Mouse (Mus musculus): ENCODE data around the gene Odf2. TPM values are rescaled to one million over a fixed set of nuclear protein-coding genes. Genes with fewer than 3 reads are reported as not detected.

The Odf2 gene
- total and polyA plus RNA-seq, 3 experiments = 35.4 to 54.6 (median 48.6) TPM

DNA sequence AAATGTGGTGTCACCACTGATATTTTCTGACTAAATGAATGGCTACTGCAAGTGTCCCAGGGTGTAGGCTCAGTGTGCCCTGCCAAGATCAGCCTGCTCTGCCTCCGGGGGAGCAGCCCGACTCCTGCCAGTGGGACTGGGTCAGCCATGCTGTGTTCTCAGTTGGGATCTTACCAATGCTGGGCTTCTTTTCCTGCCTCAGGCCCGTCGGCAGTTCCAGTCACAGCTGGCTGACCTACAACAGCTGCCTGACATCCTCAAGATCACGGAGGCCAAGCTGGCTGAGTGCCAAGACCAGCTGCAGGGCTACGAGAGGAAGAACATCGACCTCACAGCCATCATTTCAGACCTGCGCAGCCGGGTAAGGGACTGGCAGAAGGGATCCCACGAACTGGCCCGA, 33.0 kb downstream of the Odf2 start:
- H3K36me3 ChIP-seq (replicated peaks in 1 of 2; ENCODE audit: control insufficient read depth in 1 of 2, insufficient read depth in 1 of 2, low read length in 1 of 2) = peaks cover 70 to 89% of the 10 kb centered on the region in 2 experiments

DNA sequence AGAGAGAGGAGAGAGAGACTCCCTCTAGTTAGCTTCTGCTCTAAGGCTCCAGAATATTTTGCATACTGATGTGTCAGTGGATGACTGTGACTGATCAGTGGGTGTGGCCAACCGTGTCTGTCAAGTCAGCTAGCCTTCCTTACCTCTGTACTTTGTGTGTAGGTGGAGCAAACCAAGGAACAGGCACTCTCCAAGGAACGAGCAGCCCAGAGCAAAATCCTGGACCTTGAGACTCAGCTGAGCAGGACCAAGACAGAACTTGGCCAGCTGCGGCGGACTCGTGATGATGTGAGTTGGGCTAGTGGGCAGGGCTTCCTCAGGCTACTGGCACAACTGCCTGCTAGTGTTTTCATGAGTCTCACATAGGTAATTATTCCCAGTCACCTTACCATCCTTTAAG, 37.5 kb downstream of the Odf2 start:
- Histone ChIP-seq H3K79me2 (replicated peaks; ENCODE audit: control insufficient read depth, extremely low read depth, insufficient read depth, poor library complexity, severe bottlenecking) (no peaks in the 10 kb centered on the region), H3K4me3 (replicated peaks in 1 of 3; ENCODE audit: low read depth in 2 of 3, low read length in 2 of 3, poor library complexity in 1 of 3) (no peak overlapping the region), H3K9me3 (replicated peaks; ENCODE audit: low read length) (no peaks in the 10 kb centered on the region), H3K4me1 (ENCODE audit: control insufficient read depth in 1 of 2, insufficient read depth in 2 of 2) (peaks cover 4 to 7% of the 10 kb centered on the region in 2 experiments; a peak in 2 of 4 replicates), H3K9ac (ENCODE audit: insufficient read depth, low read depth) (no peak overlapping the region), H3K27ac (ENCODE audit: insufficient read depth, low read depth) (no peak overlapping the region), H3K4me2 (ENCODE audit: insufficient read depth, low read depth, poor library complexity, severe bottlenecking) (no peak overlapping the region), H3K27me3 (replicated peaks) (no peaks in the 10 kb centered on the region), H3K36me3 (replicated peaks in 1 of 2; ENCODE audit: control insufficient read depth in 1 of 2, insufficient read depth in 1 of 2, low read length in 1 of 2) (peaks cover 71 to 91% of the 10 kb centered on the region in 2 experiments)
- dilution Hi-C loops (cut with MboI; ENCODE audit: extremely low pct_ligation_motif_present, extremely low pct_unique_long_range_greater_than_20kb, low sequenced_read_pairs) = no loop called here
- DNase-seq (ENCODE audit: extremely low read depth) = no peak
- TF ChIP-seq JUND (conservative IDR thresholded peaks at IDR 0.05; ENCODE audit: low read depth, low read length) (no peak), RCOR1 (conservative IDR thresholded peaks at IDR 0.05; ENCODE audit: low read depth, low read length) (no peak), MXI1 (IDR thresholded peaks at IDR 0.05; ENCODE audit: low read depth, low read length) (no peak), MAFK (IDR thresholded peaks at IDR 0.05; ENCODE audit: insufficient replicate concordance, low read length) (no peak), USF2 (conservative IDR thresholded peaks at IDR 0.05; ENCODE audit: low read depth, low read length) (no peak)
- in situ Hi-C loops (cut with MboI; ENCODE audit: low pct_ligation_motif_present, low pct_unique_long_range_greater_than_20kb, low sequenced_read_pairs) = loop anchor here (10.0 kb wide), 1 partner anchor 162 kb away; no protein-coding TSS in a partner anchor

More for the DNA sequence above, 33.0 kb downstream of the Odf2 start:
- no peaks in the 10 kb centered on the region for H3K27me3 ChIP-seq (replicated peaks)
- H3K79me2 ChIP-seq (replicated peaks; ENCODE audit: control insufficient read depth, extremely low read depth, insufficient read depth, poor library complexity, severe bottlenecking) = no peaks in the 10 kb centered on the region
- no peak overlapping the region for H3K4me2 ChIP-seq (ENCODE audit: insufficient read depth, low read depth, poor library complexity, severe bottlenecking)
- H3K9ac ChIP-seq (ENCODE audit: insufficient read depth, low read depth) = no peak overlapping the region
- TF ChIP-seq CHD2 (IDR thresholded peaks at IDR 0.05; ENCODE audit: low read length) (no peak), USF2 (conservative IDR thresholded peaks at IDR 0.05; ENCODE audit: low read depth, low read length) (no peak), RAD21 (IDR thresholded peaks at IDR 0.05; ENCODE audit: low read depth, low read length) (no peak), NELFE (IDR thresholded peaks at IDR 0.05; ENCODE audit: low read depth, low read length) (no peak), JUN (IDR thresholded peaks at IDR 0.05; ENCODE audit: insufficient read depth, low read depth, low read length) (no peak), GABPA (IDR thresholded peaks at IDR 0.05; ENCODE audit: insufficient replicate concordance, low read depth, low read length) (no peak), MAZ (IDR thresholded peaks at IDR 0.05; ENCODE audit: low read depth, low read length) (no peak), ZC3H11A (IDR thresholded peaks at IDR 0.05; ENCODE audit: low read depth, low read length) (no peak), ETS1 (conservative IDR thresholded peaks at IDR 0.05; ENCODE audit: low read depth, low read length) (no peak)
- peak; percentile 47 for DNase-seq (ENCODE audit: extremely low read depth)
- in situ Hi-C loops (cut with MboI; ENCODE audit: low pct_ligation_motif_present, low pct_unique_long_range_greater_than_20kb, low sequenced_read_pairs) (loop anchor here (10.0 kb wide), 1 partner anchor 157 kb away; no protein-coding TSS in a partner anchor), dilution Hi-C loops (cut with MboI; ENCODE audit: extremely low pct_ligation_motif_present, extremely low pct_unique_long_range_greater_than_20kb, low sequenced_read_pairs) (no loop called here)
- no peak overlapping the region for H3K4me3 ChIP-seq (replicated peaks in 1 of 3; ENCODE audit: low read depth in 2 of 3, low read length in 2 of 3, poor library complexity in 1 of 3)
- H3K9me3 ChIP-seq (replicated peaks; ENCODE audit: low read length) = no peaks in the 10 kb centered on the region
- H3K27ac ChIP-seq (ENCODE audit: insufficient read depth, low read depth) = 0 out of 2 replicates have a peak overlapping the region, but pooled peaks have one; percentile 2
- peaks cover 4 to 15% of the 10 kb centered on the region in 2 experiments; a peak in 2 of 4 replicates for H3K4me1 ChIP-seq (ENCODE audit: control insufficient read depth in 1 of 2, insufficient read depth in 2 of 2)

Data from CH12.LX (cell line).